Mouse (Mus musculus): Measurements from ENCODE around the gene Pfdn6. TPM values are rescaled to one million over a fixed set of nuclear protein-coding genes. Genes with fewer than 3 reads are reported as not detected.
A peak's percentile ranks its signal among the peaks of the same experiment; 100 is the strongest.
"Not testable (repeated sequence)": the region's sequence is repeated elsewhere in the genome, so short reads cannot be mapped to it uniquely, and the experiment has no call there.

Pfdn6 gene
- polyA plus RNA-seq, 1 experiment from 2014 or later, result 177 TPM

DNA sequence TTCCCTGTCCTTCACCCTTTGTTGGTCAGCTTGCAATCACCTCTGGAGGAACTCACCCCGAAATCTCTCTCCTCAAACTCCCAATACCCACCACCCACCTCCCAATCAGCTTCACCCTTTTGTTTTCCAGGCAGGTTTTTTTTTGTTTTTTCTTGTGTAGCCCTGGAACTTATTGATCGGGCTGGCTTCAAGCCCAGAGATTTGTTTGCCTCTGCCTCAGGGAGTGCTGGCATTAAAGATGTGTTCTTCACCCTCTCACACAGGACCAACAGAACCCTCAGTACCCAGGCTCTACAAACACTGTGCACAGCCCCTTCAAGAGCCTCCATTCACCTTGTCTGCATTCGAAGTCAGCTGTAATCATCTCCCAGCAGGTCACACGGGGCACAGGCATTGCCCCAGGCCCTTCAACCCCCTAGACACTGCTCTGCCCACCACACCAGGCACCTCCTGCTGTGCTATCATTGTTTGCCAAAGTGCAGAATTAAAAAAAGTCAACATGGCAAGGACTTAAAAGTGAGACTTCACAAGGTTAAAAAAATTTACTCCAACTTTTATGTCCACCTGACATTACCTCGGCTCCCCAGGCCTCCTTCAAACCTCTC is 13.9 kb upstream of the Pfdn6 start:
- ATAC-seq, result no peak
- Histone ChIP-seq H3K4me1 (peaks cover 68% of the 10 kb centered on the region), H3K4me3 (peak overlapping the region; percentile 80), H3K27ac (peak overlapping the region; percentile 92), H3K4me2 (peak overlapping the region; percentile 90), H3K36me3 (peaks cover 65% of the 10 kb centered on the region), H3K9ac (peak overlapping the region; percentile 84), H3K27me3 (replicated peaks) (no peaks in the 10 kb centered on the region), H3K9me3 (replicated peaks) (no peaks in the 10 kb centered on the region)
- 21% methylated on average over 5 of the region's 5 CpGs for WGBS (ENCODE audit: insufficient replicate concordance)

DNA sequence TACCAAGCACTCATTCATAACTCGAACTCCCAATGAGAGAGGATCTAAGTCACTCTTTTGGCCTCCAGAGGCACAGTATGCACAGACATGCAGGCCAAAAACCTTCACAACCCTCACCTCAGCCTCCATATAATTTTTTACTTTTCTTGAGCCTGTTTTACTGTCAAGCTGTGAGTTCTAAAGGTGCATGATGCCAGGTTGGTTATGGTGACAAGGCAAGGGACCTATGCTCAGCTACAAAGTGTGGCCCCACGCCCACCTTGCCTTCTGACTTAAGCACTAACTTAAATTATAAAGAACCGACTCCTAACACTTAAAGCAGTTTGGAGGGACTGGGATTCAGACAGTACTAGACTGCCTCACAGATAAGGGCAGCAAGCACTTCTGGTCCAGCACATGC is 13.2 kb upstream of the Pfdn6 start:
- ATAC-seq, result no peak
- Histone ChIP-seq H3K4me3 (peak overlapping the region; percentile 80), H3K27me3 (replicated peaks) (no peaks in the 10 kb centered on the region), H3K9ac (peak overlapping the region; percentile 84), H3K4me1 (peaks cover 68% of the 10 kb centered on the region), H3K9me3 (replicated peaks) (no peaks in the 10 kb centered on the region), H3K4me2 (peak overlapping the region; percentile 90), H3K27ac (peak overlapping the region; percentile 92), H3K36me3 (peaks cover 65% of the 10 kb centered on the region)
- 58% methylated on average over 3 of the region's 3 CpGs for WGBS (ENCODE audit: insufficient replicate concordance)

DNA sequence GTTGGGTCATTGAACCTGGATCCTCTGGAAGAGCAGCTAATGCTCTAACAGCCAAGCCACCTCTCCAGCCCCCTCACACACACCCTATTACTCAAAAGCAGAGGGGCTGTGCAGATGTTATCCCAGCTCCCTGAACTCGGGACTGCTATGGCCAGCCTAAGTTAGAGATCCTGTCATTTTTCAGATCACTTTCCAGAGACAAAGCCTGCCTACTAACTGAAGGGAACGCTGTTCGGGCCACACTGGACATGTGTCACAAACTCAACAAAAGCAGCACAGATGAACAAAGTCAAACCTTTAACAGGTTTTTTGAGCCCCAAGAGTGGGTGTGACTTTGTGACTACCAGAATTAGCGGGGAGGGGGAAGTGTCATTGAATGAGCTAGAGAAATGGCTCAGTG is 12.7 kb upstream of the Pfdn6 start:
- Histone ChIP-seq H3K36me3 (peaks cover 66% of the 10 kb centered on the region), H3K4me3 (peak overlapping the region; percentile 80), H3K9ac (peak overlapping the region; percentile 84), H3K9me3 (replicated peaks) (no peaks in the 10 kb centered on the region), H3K4me2 (peak overlapping the region; percentile 90), H3K27me3 (replicated peaks) (no peaks in the 10 kb centered on the region), H3K4me1 (peaks cover 68% of the 10 kb centered on the region), H3K27ac (peak overlapping the region; percentile 92)
- ATAC-seq, result no peak
- 69% methylated on average over 4 of the region's 4 CpGs for WGBS (ENCODE audit: insufficient replicate concordance)

DNA sequence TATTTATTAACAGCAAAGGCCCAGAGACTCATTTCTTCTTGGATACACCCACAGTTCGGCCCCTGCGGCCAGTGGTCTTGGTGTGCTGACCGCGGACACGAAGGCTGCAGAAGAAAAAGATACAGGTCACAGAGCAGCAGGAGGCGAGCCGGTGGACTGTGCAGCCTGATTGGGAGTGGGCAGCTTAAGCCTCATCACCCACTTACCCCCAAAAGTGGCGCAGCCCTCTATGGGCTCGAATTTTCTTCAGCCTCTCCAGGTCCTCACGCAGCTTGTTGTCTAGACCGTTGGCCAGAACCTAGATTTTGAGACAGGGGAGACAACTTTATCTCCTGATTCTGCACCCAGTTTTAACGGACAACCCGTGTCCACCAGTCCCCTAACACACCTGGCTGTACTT is 11.9 kb upstream of the Pfdn6 start:
- H3K9ac ChIP-seq, result peak overlapping the region; percentile 84
- ATAC-seq; H3K27me3 ChIP-seq (replicated peaks); H3K9me3 ChIP-seq (replicated peaks): not testable (repeated sequence)
- H3K4me2 ChIP-seq, result peak overlapping the region; percentile 90
- peaks cover 61% of the 10 kb centered on the region for H3K4me1 ChIP-seq
- H3K36me3 ChIP-seq, result peaks cover 69% of the 10 kb centered on the region
- WGBS (ENCODE audit: insufficient replicate concordance), result 48% methylated on average over 13 of the region's 13 CpGs
- peak overlapping the region; percentile 92 for H3K27ac ChIP-seq
- H3K4me3 ChIP-seq, result peak overlapping the region; percentile 80

DNA sequence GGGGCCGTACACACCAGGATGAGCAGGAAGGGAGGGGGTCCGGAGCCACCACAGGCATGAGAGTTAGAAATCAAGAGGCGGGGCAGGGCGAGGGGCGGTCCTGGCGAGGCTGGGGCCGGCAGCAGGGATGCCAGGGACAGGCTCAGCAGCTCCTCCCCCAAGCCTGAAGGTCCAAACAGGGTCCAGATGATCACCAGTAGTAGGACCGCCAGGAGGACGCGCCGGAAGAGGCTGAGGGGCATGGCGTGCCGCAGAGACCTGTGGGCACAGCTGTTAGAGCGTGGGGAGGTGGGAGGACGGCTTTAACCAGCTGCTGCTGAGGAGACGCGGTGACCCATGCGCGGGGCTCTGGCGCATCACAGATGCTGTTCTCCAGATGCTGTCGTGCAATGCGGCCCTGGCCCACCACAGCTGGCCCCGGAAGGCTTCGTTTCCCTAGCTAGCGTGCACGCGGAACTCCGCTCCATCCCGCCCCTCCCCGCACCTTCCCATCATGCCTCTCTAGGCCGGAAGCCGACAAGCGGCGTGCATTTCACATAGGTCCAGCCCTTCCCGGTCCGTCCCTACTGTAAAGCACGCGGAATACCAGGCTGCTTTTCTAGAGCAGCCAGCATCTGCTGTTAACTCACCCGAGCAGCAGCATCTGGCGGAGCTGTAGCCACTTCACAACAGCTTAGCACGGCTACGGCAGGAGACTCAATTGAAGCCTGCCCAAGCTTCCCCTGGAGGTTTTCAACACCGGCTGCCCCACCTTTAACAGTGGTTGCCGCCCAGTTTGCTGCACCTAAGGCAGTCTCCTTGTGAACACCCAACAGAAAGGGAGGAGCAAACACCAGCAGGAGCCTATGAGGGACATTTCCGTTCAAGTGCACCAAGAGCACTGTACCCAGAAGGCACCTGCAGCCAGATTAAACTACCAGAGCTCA is 11.1 kb upstream of the Pfdn6 start, which contains the start of gene B3galt4:
TSS of gene B3galt4 (minus strand) at position 468 of the 926 bp plus-strand sequence.
- H3K4me1 ChIP-seq, result peaks cover 54% of the 10 kb centered on the region
- peaks cover 76% of the 10 kb centered on the region for H3K36me3 ChIP-seq
- peak; percentile 78 for ATAC-seq
- H3K27ac ChIP-seq, result peak within 1 kb of the TSS; percentile 92
- peak within 1 kb of the TSS; percentile 90 for H3K4me2 ChIP-seq
- H3K4me3 ChIP-seq, result peak within 1 kb of the TSS; percentile 80
- 1% methylated on average over 45 of the region's 45 CpGs for WGBS (ENCODE audit: insufficient replicate concordance)
- H3K9me3 ChIP-seq (replicated peaks), result no peaks in the 10 kb centered on the region
- H3K27me3 ChIP-seq (replicated peaks), result no peaks in the 10 kb centered on the region
- peak within 1 kb of the TSS; percentile 84 for H3K9ac ChIP-seq

DNA sequence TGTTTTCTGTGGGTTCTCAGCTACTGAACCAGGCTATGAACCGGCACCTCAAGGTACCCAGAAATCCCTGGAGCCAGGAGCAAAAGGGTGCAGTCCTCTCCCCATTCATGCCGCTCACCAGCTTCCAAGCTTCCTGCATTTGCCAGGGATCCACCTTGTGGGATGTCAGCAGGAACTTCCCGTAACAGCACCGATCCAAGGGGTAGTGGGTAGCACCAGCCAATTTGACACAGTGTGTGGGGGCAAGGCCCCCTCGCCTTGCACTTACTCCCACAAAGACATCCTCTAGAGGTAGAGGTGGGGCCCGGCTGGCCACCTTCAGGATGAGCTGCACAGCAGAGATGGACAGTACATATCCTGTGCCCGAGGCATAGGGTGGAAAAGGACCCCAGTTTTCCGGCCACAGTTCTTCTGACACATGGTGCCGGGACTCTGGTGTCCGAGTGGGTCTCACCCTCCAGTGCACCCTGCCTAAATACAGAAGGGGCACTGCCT is 10.0 kb upstream of the Pfdn6 start:
- peaks cover 54% of the 10 kb centered on the region for H3K4me1 ChIP-seq
- peak overlapping the region; percentile 80; the same call in 1 of the 2 replicates for H3K4me3 ChIP-seq
- H3K9ac ChIP-seq, result peak overlapping the region; percentile 84; the same call in 1 of the 2 replicates
- 69% methylated on average over 10 of the region's 10 CpGs for WGBS (ENCODE audit: insufficient replicate concordance)
- H3K27ac ChIP-seq, result peak overlapping the region; percentile 92
- peak overlapping the region; percentile 90 for H3K4me2 ChIP-seq
- no peaks in the 10 kb centered on the region for H3K9me3 ChIP-seq (replicated peaks)
- no peaks in the 10 kb centered on the region for H3K27me3 ChIP-seq (replicated peaks)
- H3K36me3 ChIP-seq, result peaks cover 87% of the 10 kb centered on the region
- no peak for ATAC-seq

DNA sequence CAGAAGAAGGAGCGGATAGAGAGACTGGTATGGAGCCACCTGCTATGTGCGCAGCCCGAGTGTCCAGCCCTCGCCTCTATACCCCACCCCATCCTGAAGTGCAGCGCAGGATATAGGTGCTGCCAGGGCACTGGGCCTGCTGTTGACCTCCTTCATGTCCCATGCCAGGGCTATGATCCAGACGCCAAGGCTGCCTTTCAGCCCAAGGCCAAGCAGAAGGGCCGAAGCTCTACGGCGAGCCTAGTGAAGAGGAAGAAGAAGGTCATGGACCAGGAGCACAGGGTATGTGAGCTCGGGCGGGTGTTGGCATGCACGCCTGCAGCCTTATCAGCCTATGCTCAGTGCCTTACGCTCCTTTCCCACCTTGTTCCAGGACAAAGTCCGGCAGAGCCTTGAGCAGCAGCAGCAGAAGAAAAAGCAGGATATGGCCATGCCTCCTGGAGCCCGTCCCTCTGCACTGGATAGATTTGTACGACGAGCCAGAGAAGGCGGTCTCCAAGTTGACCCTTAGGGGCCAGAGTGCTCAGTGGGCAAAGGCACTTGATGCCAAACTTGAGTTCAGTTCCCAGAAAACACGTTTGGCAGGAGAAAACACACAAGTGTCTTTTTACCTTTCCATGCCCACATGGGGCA is 8.9 kb upstream of the Pfdn6 start:
- 85% methylated on average over 19 of the region's 19 CpGs for WGBS (ENCODE audit: insufficient replicate concordance)
- ATAC-seq, result no peak
- Histone ChIP-seq H3K9me3 (replicated peaks) (no peaks in the 10 kb centered on the region), H3K27ac (no peak overlapping the region), H3K4me3 (no peak overlapping the region), H3K9ac (no peak overlapping the region), H3K36me3 (peaks cover 90% of the 10 kb centered on the region), H3K4me1 (peaks cover 46% of the 10 kb centered on the region), H3K4me2 (no peak overlapping the region), H3K27me3 (replicated peaks) (no peaks in the 10 kb centered on the region)

DNA sequence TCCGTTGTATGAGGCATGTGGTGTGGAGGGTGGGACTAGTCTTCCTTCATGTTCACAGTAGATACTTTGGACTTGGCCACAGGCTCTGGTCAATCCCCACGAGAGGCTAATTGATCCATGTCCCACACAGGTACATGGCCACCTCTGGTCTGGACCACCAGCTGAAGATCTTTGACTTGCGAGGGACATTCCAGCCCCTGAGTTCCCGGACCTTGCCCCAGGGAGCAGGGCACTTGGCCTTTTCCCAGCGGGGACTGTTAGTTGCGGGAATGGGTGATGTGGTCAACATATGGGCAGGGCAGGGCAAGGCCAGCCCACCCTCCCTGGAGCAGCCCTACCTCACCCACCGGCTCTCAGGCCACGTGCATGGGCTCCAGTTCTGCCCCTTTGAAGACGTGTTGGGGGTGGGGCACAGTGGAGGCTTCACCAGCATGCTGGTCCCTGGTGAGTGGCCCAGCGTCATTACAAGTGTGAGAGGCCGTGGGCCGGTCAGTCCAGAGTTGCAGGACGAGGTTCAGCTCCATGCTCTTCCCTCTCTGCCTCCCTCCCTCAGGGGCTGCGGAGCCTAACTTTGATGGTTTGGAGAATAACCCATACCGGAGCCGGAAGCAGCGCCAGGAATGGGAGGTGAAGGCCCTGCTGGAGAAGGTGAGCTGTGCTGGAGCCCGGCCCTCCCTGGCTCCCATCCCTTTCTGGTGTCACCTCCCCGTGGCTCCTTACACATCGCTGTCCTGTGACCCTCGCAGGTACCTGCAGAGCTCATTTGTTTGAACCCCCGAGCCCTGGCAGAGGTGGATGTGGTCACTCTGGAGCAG is 8.2 kb upstream of the Pfdn6 start:
- Histone ChIP-seq H3K27ac (no peak overlapping the region), H3K4me2 (no peak overlapping the region), H3K9ac (no peak overlapping the region), H3K4me1 (peaks cover 38% of the 10 kb centered on the region), H3K4me3 (no peak overlapping the region), H3K36me3 (peaks cover 90% of the 10 kb centered on the region), H3K9me3 (replicated peaks) (no peaks in the 10 kb centered on the region), H3K27me3 (replicated peaks) (no peaks in the 10 kb centered on the region)
- WGBS (ENCODE audit: insufficient replicate concordance), result 77% methylated on average over 22 of the region's 22 CpGs
- no peak for ATAC-seq

DNA sequence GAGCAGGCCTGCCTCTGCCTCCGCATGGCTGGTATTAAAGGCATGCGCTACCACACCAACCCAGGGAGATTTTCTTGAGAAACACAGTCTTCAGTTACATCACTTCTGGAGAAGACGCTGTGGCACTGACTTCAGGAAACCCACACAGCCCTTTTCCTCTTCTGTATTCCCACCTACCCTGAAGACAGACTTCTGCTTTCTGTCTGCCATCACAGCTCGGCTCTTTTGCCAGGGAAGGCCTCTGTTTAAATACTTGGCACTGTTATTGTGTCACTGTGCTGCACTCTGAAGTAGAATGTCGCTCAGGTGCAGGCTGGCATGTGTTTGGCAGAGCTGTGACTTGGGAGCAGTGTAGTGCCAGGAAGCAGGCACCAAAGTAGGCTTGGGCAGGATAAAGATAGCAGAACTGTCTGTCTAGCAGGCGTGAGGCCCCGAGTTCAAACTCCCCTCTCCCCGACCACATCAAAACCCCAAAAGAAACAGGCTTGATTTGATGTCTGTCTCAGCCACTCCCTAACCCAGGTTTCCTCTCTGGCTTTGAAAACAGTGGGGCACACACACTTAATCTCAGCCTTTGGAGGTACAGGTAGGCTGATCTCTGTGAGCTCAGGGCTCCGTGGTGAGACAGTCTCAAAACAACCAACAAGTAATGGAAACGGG is 7.4 kb upstream of the Pfdn6 start:
- Histone ChIP-seq H3K4me1 (peaks cover 31% of the 10 kb centered on the region), H3K4me2 (no peak overlapping the region), H3K9ac (no peak overlapping the region), H3K27me3 (replicated peaks) (no peaks in the 10 kb centered on the region), H3K9me3 (replicated peaks) (no peaks in the 10 kb centered on the region), H3K27ac (peak overlapping the region; percentile 12; the same call in 1 of the 2 replicates), H3K4me3 (no peak overlapping the region), H3K36me3 (peaks cover 90% of the 10 kb centered on the region)
- WGBS (ENCODE audit: insufficient replicate concordance), result 64% methylated on average over 10 of the region's 10 CpGs
- no peak for ATAC-seq

DNA sequence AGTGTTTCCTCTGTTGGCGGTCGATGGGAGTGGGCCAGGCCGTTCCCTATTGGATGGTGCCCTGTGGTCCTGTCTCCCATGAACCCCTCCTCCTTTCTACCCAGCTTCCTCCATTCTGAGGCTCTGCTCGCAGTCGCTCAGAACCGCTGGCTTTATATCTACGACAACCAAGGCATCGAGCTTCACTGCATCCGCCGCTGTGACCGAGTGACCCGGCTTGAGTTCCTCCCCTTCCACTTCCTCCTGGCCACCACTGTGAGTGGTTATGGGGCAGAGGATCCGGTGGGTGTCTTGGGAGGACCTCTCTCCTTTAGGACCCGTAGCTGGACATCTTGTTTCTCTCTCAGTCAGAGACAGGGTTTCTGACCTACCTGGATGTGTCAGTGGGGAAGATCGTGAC is 3.3 kb upstream of the Pfdn6 start:
- Histone ChIP-seq H3K4me2 (no peak overlapping the region), H3K4me3 (no peak overlapping the region), H3K9ac (no peak overlapping the region), H3K4me1 (peaks cover 30% of the 10 kb centered on the region), H3K9me3 (replicated peaks) (no peaks in the 10 kb centered on the region), H3K27ac (no peak overlapping the region), H3K36me3 (peaks cover 72% of the 10 kb centered on the region), H3K27me3 (replicated peaks) (no peaks in the 10 kb centered on the region)
- WGBS (ENCODE audit: insufficient replicate concordance), result 88% methylated on average over 15 of the region's 15 CpGs
- ATAC-seq, result no peak

DNA sequence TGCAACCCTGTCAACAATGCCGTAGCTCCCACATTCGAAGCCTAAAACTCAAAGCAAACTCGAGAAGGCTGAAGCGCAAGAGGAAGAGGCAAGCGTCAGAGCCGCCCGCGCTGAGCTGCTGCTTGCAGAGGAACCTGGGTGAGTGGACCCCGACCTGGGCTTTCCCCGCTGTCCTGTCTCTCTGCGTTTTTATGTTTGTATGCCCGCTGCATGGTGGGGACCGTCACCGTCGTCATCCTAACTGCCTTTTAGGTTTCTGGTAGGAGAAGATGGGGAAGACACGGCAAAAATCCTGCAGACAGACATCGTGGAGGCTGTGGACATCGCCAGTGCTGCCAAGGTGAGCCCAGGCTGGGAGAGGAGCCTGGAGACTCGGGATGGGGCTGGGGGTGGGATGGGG is 1.2 kb upstream of the Pfdn6 start:
- H3K36me3 ChIP-seq, result peaks cover 71% of the 10 kb centered on the region
- no peaks in the 10 kb centered on the region for H3K27me3 ChIP-seq (replicated peaks)
- H3K27ac ChIP-seq, result peak overlapping the region; percentile 77; the same call in 1 of the 2 replicates
- no peak for ATAC-seq
- H3K9me3 ChIP-seq (replicated peaks), result no peaks in the 10 kb centered on the region
- H3K9ac ChIP-seq, result peak overlapping the region; percentile 93
- 36% methylated on average over 19 of the region's 19 CpGs for WGBS (ENCODE audit: insufficient replicate concordance)
- peak overlapping the region; percentile 98 for H3K4me2 ChIP-seq
- peak overlapping the region; percentile 91 for H3K4me3 ChIP-seq
- H3K4me1 ChIP-seq, result peaks cover 33% of the 10 kb centered on the region

Data from liver, embryonic 12.5 days (tissue).